Mouse (Mus musculus): ENCODE measurements around the gene Jmjd4. TPM values are rescaled to one million over a fixed set of nuclear protein-coding genes. Genes with fewer than 3 reads are reported as not detected.

Jmjd4 gene
- polyA plus RNA-seq, 1 experiment from 2014 or later = 16.2 TPM

DNA sequence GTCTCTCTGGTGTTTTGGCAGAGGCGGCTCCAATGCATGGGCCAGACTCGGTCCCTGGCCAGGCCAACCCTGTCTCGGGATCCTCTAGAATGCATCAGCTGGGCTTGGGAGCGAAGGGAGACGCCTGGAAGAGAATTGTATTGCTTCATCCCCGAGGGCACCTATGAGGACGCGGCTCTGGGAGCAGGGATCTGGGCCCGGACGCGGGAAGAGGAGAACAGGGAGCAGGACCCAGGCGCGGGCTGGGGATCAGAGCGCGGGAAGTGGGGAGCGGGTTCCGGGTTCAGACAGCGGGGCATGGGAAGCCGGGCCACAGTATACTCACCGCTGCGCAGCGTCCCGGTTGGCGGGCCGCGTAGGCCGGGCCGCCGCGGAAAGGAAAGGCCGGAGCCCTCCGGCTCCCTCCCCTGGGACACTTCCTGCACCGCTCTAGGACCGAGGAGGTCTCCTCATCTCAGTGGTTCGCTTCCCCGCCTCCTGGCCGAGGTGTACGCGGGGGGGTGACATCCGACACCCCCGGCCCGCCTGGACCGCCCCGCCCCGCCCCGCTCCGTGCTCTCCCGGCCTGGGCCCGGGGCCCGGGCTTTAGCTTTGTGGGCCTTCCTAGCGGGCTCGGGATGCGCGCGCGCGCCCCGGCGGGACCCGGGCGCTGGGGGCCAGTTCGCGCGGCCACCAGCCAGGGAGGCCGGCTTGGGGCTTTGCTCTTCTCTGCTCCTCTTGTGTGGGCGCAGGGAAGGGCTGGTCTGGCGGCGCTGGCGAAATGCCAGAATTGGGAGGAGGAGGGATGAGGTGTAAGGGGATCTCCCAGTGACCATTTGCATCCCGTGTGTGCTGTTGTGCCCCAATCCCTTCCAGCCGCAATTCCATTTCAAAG, 56.2 kb downstream of the Jmjd4 start:
- ATAC-seq (replicated peaks; ENCODE audit: insufficient number of reproducible peaks, low FRiP score, low TSS enrichment, low read depth) (peak; percentile 92), DNase-seq (ENCODE audit: low spot score) (peak; percentile 95)
- no peaks in the 10 kb centered on the region; the same call in 1 of the 2 replicates for H3K4me1 ChIP-seq (ENCODE audit: control insufficient read depth, insufficient read depth, low read length)
- peak overlapping the region; percentile 94 for H3K27ac ChIP-seq (replicated peaks; ENCODE audit: low read depth, low read length)
- H3K4me3 ChIP-seq (ENCODE audit: low read depth, low read length) = peak overlapping the region; percentile 91
- peak overlapping the region; percentile 97 for H3K9ac ChIP-seq (replicated peaks; ENCODE audit: low read length)
- H3K27me3 ChIP-seq (ENCODE audit: control insufficient read depth, insufficient read depth, low read length) = no peaks in the 10 kb centered on the region
- H3K4me2 ChIP-seq (ENCODE audit: low read depth, low read length) = peak overlapping the region; percentile 86
- under 1% methylated on average over 52 of the region's 71 CpGs for WGBS
- H3K9me3 ChIP-seq (replicated peaks; ENCODE audit: control insufficient read depth, low read length) = no peaks in the 10 kb centered on the region
- H3K36me3 ChIP-seq (replicated peaks; ENCODE audit: control insufficient read depth, insufficient read depth, low read depth, low read length) = peaks cover 6% of the 10 kb centered on the region

- Histone ChIP-seq H3K27ac (replicated peaks; ENCODE audit: low read depth, low read length) (peak overlapping the region; percentile 94), H3K9ac (replicated peaks; ENCODE audit: low read length) (peak overlapping the region; percentile 97), H3K4me1 (ENCODE audit: control insufficient read depth, insufficient read depth, low read length) (no peaks in the 10 kb centered on the region; the same call in 1 of the 2 replicates), H3K27me3 (ENCODE audit: control insufficient read depth, insufficient read depth, low read length) (no peaks in the 10 kb centered on the region), H3K4me2 (ENCODE audit: low read depth, low read length) (peak overlapping the region; percentile 86), H3K9me3 (replicated peaks; ENCODE audit: control insufficient read depth, low read length) (no peaks in the 10 kb centered on the region), H3K36me3 (replicated peaks; ENCODE audit: control insufficient read depth, insufficient read depth, low read depth, low read length) (peaks cover 6% of the 10 kb centered on the region), H3K4me3 (ENCODE audit: low read depth, low read length) (peak overlapping the region; percentile 91)
- ATAC-seq (replicated peaks; ENCODE audit: insufficient number of reproducible peaks, low FRiP score, low TSS enrichment, low read depth) (peak; percentile 10), DNase-seq (ENCODE audit: low spot score) (no peak)
- under 1% methylated on average over 14 of the region's 14 CpGs for WGBS
These were observed 56.8 kb downstream of the Jmjd4 start for GRCm38 (mm10) chr11:59506713-59507074.

Other genes with a start within 250 kb of the Jmjd4 start
- gene Mrpl55, start 247.6 kb upstream of the Jmjd4 start, polyA plus RNA-seq (2014; fragmentation: Nextera tagmentation; extraction: Ambion mirVana) = 89.8 and 95.2 TPM in 2 replicates
- 35.7 and 36.8 TPM in 2 replicates for gene 2310033P09Rik, start 241.7 kb upstream of the Jmjd4 start, polyA plus RNA-seq (2014; fragmentation: Nextera tagmentation; extraction: Ambion mirVana)
- gene Arf1, start 221.8 kb upstream of the Jmjd4 start, polyA plus RNA-seq (2014; fragmentation: Nextera tagmentation; extraction: Ambion mirVana) = 626 and 650 TPM in 2 replicates
- gene Wnt3a, start 159.3 kb upstream of the Jmjd4 start, polyA plus RNA-seq (2014; fragmentation: Nextera tagmentation; extraction: Ambion mirVana) = 0.39 and 0.77 TPM in 2 replicates
- 1.6 and 1.8 TPM in 2 replicates for gene Wnt9a, start 143.1 kb upstream of the Jmjd4 start, polyA plus RNA-seq (2014; fragmentation: Nextera tagmentation; extraction: Ambion mirVana)
- 0.17 TPM in 1 of 2 replicates, not detected in the other for gene Prss38, start 74.4 kb upstream of the Jmjd4 start, polyA plus RNA-seq (2014; fragmentation: Nextera tagmentation; extraction: Ambion mirVana)
- 177 and 191 TPM in 2 replicates for gene Snap47, start 1.1 kb downstream of the Jmjd4 start, polyA plus RNA-seq (2014; fragmentation: Nextera tagmentation; extraction: Ambion mirVana)
- 10.3 and 11.8 TPM in 2 replicates for gene Zfp867, start 22.4 kb downstream of the Jmjd4 start, polyA plus RNA-seq (2014; fragmentation: Nextera tagmentation; extraction: Ambion mirVana)
- gene Zkscan17, start 76.7 kb downstream of the Jmjd4 start, polyA plus RNA-seq (2014; fragmentation: Nextera tagmentation; extraction: Ambion mirVana) = 21.5 and 23.0 TPM in 2 replicates
- 0.11 and 0.13 TPM in 2 replicates for gene Nlrp3, start 91.5 kb downstream of the Jmjd4 start, polyA plus RNA-seq (2014; fragmentation: Nextera tagmentation; extraction: Ambion mirVana)
- not detected in 2 replicates for gene Olfr222, start 126.2 kb downstream of the Jmjd4 start, polyA plus RNA-seq (2014; fragmentation: Nextera tagmentation; extraction: Ambion mirVana)
- gene Olfr223, start 143.2 kb downstream of the Jmjd4 start, polyA plus RNA-seq (2014; fragmentation: Nextera tagmentation; extraction: Ambion mirVana) = not detected in 2 replicates
- 63.9 and 64.8 TPM in 2 replicates for gene Mprip, start 211.3 kb downstream of the Jmjd4 start, polyA plus RNA-seq (2014; fragmentation: Nextera tagmentation; extraction: Ambion mirVana)